Mouse (Mus musculus): Measurements from ENCODE around the gene Scarb2. TPM values are rescaled to one million over a fixed set of nuclear protein-coding genes. Genes with fewer than 3 reads are reported as not detected.

Scarb2 gene
- polyA plus RNA-seq, 1 experiment from 2014 or later: 12.9 TPM

DNA sequence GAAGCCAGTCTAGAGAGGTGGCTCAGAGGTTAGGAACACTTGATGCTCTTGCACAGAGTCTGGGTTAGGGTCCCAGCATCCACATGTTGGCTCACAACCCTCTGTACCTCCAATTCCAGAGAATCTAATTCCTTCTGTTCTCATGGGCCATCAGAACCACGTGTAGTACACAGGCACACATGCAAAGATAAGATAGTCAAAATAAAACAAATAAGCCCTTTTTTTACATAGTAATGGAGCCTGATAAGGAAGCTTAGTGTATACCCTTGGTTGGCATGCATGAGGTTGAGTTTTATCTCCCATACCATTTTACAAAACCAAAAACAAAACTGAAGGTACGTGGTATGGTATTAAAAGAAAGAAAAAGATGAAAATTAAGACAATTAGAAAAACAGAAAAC, 49.2 kb downstream of the Scarb2 start:
- Histone ChIP-seq H3K4me2 (ENCODE audit: low read depth, low read length) (no peak overlapping the region), H3K9ac (ENCODE audit: low read depth, low read length) (no peak overlapping the region), H3K27ac (ENCODE audit: low read length) (no peak overlapping the region), H3K4me1 (ENCODE audit: control insufficient read depth, insufficient read depth, low read length) (no peaks in the 10 kb centered on the region), H3K36me3 (ENCODE audit: control insufficient read depth, insufficient read depth, low read length) (no peaks in the 10 kb centered on the region; the same call in 1 of the 2 replicates), H3K4me3 (ENCODE audit: low read length) (no peak overlapping the region), H3K27me3 (replicated peaks; ENCODE audit: control insufficient read depth, insufficient read depth, low read length) (no peaks in the 10 kb centered on the region), H3K9me3 (ENCODE audit: control insufficient read depth, low read length) (no peaks in the 10 kb centered on the region)
- WGBS: 77% methylated on average over 2 of the region's 2 CpGs
- ATAC-seq: no peak

- H3K4me3 ChIP-seq (ENCODE audit: low read length): no peak overlapping the region
- ATAC-seq: no peak
- no peak overlapping the region for H3K4me2 ChIP-seq (ENCODE audit: low read depth, low read length)
- no peaks in the 10 kb centered on the region for H3K4me1 ChIP-seq (ENCODE audit: control insufficient read depth, insufficient read depth, low read length)
- no peaks in the 10 kb centered on the region for H3K27me3 ChIP-seq (replicated peaks; ENCODE audit: control insufficient read depth, insufficient read depth, low read length)
- H3K9me3 ChIP-seq (ENCODE audit: control insufficient read depth, low read length): no peaks in the 10 kb centered on the region
- no peak overlapping the region for H3K9ac ChIP-seq (ENCODE audit: low read depth, low read length)
- WGBS: 95% methylated on average over 5 of the region's 5 CpGs
- no peak overlapping the region for H3K27ac ChIP-seq (ENCODE audit: low read length)
- peaks cover 5% of the 10 kb centered on the region; the same call in 1 of the 2 replicates for H3K36me3 ChIP-seq (ENCODE audit: control insufficient read depth, insufficient read depth, low read length)
Observed at GRCm38 (mm10) chr5:92452876-92453275, 53.8 kb downstream of the Scarb2 start.

DNA sequence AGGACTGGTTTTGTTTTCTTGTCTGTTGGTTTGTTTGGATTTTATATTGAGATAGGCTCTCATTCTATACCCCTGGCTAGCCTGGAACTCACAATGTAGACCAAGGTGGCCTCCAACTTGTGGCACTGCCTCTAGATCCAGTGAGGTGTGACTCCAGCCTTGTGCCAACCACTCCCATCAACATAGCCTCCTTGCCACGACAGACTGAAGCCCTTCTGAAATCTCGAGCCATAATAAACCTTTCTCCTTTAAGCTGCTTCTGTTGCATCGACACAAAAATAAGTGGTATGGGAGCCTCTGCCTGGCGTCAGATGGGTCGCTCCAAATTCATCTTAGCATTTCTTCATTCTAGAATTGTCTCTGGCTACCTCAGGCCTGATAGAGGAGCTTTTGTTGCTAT, 59.9 kb downstream of the Scarb2 start:
- ATAC-seq: no peak
- 91% methylated on average over 5 of the region's 5 CpGs for WGBS
- no peak overlapping the region for H3K4me2 ChIP-seq (ENCODE audit: low read depth, low read length)
- no peak overlapping the region for H3K9ac ChIP-seq (ENCODE audit: low read depth, low read length)
- H3K36me3 ChIP-seq (ENCODE audit: control insufficient read depth, insufficient read depth, low read length): peaks cover 5% of the 10 kb centered on the region; the same call in 1 of the 2 replicates
- H3K4me1 ChIP-seq (ENCODE audit: control insufficient read depth, insufficient read depth, low read length): no peaks in the 10 kb centered on the region
- H3K9me3 ChIP-seq (ENCODE audit: control insufficient read depth, low read length): no peaks in the 10 kb centered on the region
- H3K27me3 ChIP-seq (replicated peaks; ENCODE audit: control insufficient read depth, insufficient read depth, low read length): no peaks in the 10 kb centered on the region
- H3K27ac ChIP-seq (ENCODE audit: low read length): no peak overlapping the region
- H3K4me3 ChIP-seq (ENCODE audit: low read length): no peak overlapping the region

DNA sequence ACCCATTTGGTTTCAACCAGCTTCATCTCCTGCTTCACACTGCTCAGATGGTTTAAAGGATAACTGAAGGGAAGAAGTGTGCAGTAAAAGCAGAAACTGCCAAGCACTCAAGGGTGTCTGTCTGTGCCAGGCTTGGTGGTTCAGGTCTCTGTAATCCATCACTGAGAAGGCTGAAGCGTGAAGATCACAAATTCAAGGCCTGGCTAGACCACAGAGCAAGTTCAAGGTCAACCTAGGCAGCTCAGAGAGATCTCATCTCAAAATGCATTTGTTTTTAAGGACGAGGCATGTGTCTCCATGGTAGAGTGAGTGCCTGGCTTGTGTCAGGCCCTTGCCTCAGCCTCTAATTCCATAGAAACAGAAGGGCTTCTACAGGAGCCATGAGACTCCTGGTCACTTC, 61.6 kb downstream of the Scarb2 start:
- no peaks in the 10 kb centered on the region for H3K27me3 ChIP-seq (replicated peaks; ENCODE audit: control insufficient read depth, insufficient read depth, low read length)
- H3K27ac ChIP-seq (ENCODE audit: low read length): no peak overlapping the region
- no peak overlapping the region for H3K4me3 ChIP-seq (ENCODE audit: low read length)
- no peaks in the 10 kb centered on the region for H3K4me1 ChIP-seq (ENCODE audit: control insufficient read depth, insufficient read depth, low read length)
- no peaks in the 10 kb centered on the region; the same call in 1 of the 2 replicates for H3K36me3 ChIP-seq (ENCODE audit: control insufficient read depth, insufficient read depth, low read length)
- no peak overlapping the region for H3K4me2 ChIP-seq (ENCODE audit: low read depth, low read length)
- ATAC-seq: no peak
- 83% methylated on average over 2 of the region's 2 CpGs for WGBS
- H3K9ac ChIP-seq (ENCODE audit: low read depth, low read length): no peak overlapping the region
- H3K9me3 ChIP-seq (ENCODE audit: control insufficient read depth, low read length): no peaks in the 10 kb centered on the region

DNA sequence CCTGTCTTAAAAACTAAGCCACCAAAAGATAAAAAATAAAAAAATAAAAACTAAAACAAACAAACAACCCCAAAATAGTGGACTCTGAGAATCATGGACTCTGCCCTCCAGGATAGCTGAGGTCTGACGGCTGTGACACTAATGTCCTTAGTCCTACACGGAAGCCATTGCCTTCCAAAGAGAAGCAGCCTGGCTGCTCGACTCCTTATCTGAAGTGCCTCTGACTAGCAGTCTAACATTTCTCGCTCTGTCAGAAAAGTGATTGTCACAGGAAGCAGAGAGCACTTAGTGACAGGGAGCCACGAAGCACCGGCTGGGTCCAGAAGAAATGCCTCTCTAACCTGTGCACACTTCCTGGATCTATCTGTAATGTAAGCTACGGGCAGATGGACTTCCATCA, 63.7 kb downstream of the Scarb2 start:
- Histone ChIP-seq H3K4me1 (ENCODE audit: control insufficient read depth, insufficient read depth, low read length) (no peaks in the 10 kb centered on the region), H3K27me3 (replicated peaks; ENCODE audit: control insufficient read depth, insufficient read depth, low read length) (no peaks in the 10 kb centered on the region), H3K9me3 (ENCODE audit: control insufficient read depth, low read length) (no peaks in the 10 kb centered on the region), H3K4me2 (ENCODE audit: low read depth, low read length) (no peak overlapping the region), H3K36me3 (ENCODE audit: control insufficient read depth, insufficient read depth, low read length) (no peaks in the 10 kb centered on the region; the same call in 1 of the 2 replicates), H3K9ac (ENCODE audit: low read depth, low read length) (no peak overlapping the region), H3K4me3 (ENCODE audit: low read length) (no peak overlapping the region), H3K27ac (ENCODE audit: low read length) (no peak overlapping the region)
- ATAC-seq: peak; percentile 31; the same call in 1 of the 2 replicates
- WGBS: 78% methylated on average over 7 of the region's 7 CpGs

DNA sequence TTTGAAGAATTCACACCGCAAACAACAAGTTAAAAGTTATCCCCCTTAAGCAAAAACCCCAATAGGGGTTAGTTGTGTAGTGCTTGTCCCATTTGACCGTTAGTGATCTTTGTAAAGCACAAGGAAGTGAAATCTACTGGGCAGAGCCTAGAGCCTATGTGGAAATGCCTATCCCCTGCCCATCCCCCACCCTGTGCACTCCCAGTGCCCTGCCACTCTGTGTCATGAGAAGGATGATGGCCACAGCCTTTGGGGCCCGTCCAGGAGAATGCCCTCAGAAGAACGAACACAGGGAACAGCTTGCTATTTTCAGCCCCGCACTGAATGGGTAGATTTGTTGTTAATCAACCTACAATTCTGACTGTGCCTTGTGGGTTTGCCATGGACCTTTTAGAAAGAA, 65.1 kb downstream of the Scarb2 start:
- no peaks in the 10 kb centered on the region for H3K9me3 ChIP-seq (ENCODE audit: control insufficient read depth, low read length)
- H3K27me3 ChIP-seq (replicated peaks; ENCODE audit: control insufficient read depth, insufficient read depth, low read length): no peaks in the 10 kb centered on the region
- no peak overlapping the region for H3K9ac ChIP-seq (ENCODE audit: low read depth, low read length)
- H3K4me1 ChIP-seq (ENCODE audit: control insufficient read depth, insufficient read depth, low read length): no peaks in the 10 kb centered on the region
- no peak overlapping the region for H3K4me2 ChIP-seq (ENCODE audit: low read depth, low read length)
- 72% methylated on average over 5 of the region's 5 CpGs for whole genome bisulfite sequencing
- H3K4me3 ChIP-seq (ENCODE audit: low read length): no peak overlapping the region
- H3K36me3 ChIP-seq (ENCODE audit: control insufficient read depth, insufficient read depth, low read length): no peaks in the 10 kb centered on the region; the same call in 1 of the 2 replicates
- no peak for ATAC-seq
- H3K27ac ChIP-seq (ENCODE audit: low read length): no peak overlapping the region

GRCm38 (mm10) chr5:92438540-92438939, 68.1 kb downstream of the Scarb2 start:
- no peak for ATAC-seq
- no peaks in the 10 kb centered on the region for H3K4me1 ChIP-seq (ENCODE audit: control insufficient read depth, insufficient read depth, low read length)
- no peaks in the 10 kb centered on the region for H3K27me3 ChIP-seq (replicated peaks; ENCODE audit: control insufficient read depth, insufficient read depth, low read length)
- H3K27ac ChIP-seq (ENCODE audit: low read length): no peak overlapping the region
- no peaks in the 10 kb centered on the region for H3K9me3 ChIP-seq (ENCODE audit: control insufficient read depth, low read length)
- WGBS: 86% methylated on average over 8 of the region's 8 CpGs
- H3K36me3 ChIP-seq (ENCODE audit: control insufficient read depth, insufficient read depth, low read length): no peaks in the 10 kb centered on the region
- no peak overlapping the region for H3K4me2 ChIP-seq (ENCODE audit: low read depth, low read length)
- no peak overlapping the region for H3K4me3 ChIP-seq (ENCODE audit: low read length)
- H3K9ac ChIP-seq (ENCODE audit: low read depth, low read length): no peak overlapping the region

- 1% methylated on average over 34 of the region's 34 CpGs for WGBS
- Histone ChIP-seq H3K27ac (ENCODE audit: low read length) (peak within 1 kb of the TSS; percentile 91), H3K36me3 (ENCODE audit: control insufficient read depth, insufficient read depth, low read length) (no peaks in the 10 kb centered on the region), H3K9me3 (ENCODE audit: control insufficient read depth, low read length) (no peaks in the 10 kb centered on the region), H3K9ac (ENCODE audit: low read depth, low read length) (peak within 1 kb of the TSS; percentile 98), H3K4me1 (ENCODE audit: control insufficient read depth, insufficient read depth, low read length) (peaks cover 4% of the 10 kb centered on the region; the same call in 1 of the 2 replicates), H3K4me3 (ENCODE audit: low read length) (peak within 1 kb of the TSS; percentile 96), H3K4me2 (ENCODE audit: low read depth, low read length) (peak within 1 kb of the TSS; percentile 81), H3K27me3 (replicated peaks; ENCODE audit: control insufficient read depth, insufficient read depth, low read length) (no peaks in the 10 kb centered on the region)
- ATAC-seq: peak; percentile 99
Observed at GRCm38 (mm10) chr5:92435025-92435584, 71.5 kb downstream of the Scarb2 start, which contains the start of gene Nup54. TSS of gene Nup54 (minus strand) at chr5:92435219.

- Histone ChIP-seq H3K9me3 (ENCODE audit: control insufficient read depth, low read length) (no peaks in the 10 kb centered on the region), H3K27me3 (replicated peaks; ENCODE audit: control insufficient read depth, insufficient read depth, low read length) (no peaks in the 10 kb centered on the region), H3K36me3 (ENCODE audit: control insufficient read depth, insufficient read depth, low read length) (no peaks in the 10 kb centered on the region), H3K9ac (ENCODE audit: low read depth, low read length) (peak overlapping the region; percentile 98), H3K4me1 (ENCODE audit: control insufficient read depth, insufficient read depth, low read length) (peaks cover 4% of the 10 kb centered on the region; the same call in 1 of the 2 replicates), H3K4me2 (ENCODE audit: low read depth, low read length) (peak overlapping the region; percentile 49), H3K27ac (ENCODE audit: low read length) (peak overlapping the region; percentile 91), H3K4me3 (ENCODE audit: low read length) (peak overlapping the region; percentile 96)
- WGBS: under 1% methylated on average over 39 of the region's 39 CpGs
- peak; percentile 84 for ATAC-seq
Observed at GRCm38 (mm10) chr5:92434571-92434985, 72.1 kb downstream of the Scarb2 start.

- Histone ChIP-seq H3K4me1 (ENCODE audit: control insufficient read depth, insufficient read depth, low read length) (peaks cover 4% of the 10 kb centered on the region; the same call in 1 of the 2 replicates), H3K9me3 (ENCODE audit: control insufficient read depth, low read length) (no peaks in the 10 kb centered on the region), H3K9ac (ENCODE audit: low read depth, low read length) (peak overlapping the region; percentile 98), H3K27ac (ENCODE audit: low read length) (peak overlapping the region; percentile 91; the same call in 1 of the 2 replicates), H3K36me3 (ENCODE audit: control insufficient read depth, insufficient read depth, low read length) (no peaks in the 10 kb centered on the region), H3K27me3 (replicated peaks; ENCODE audit: control insufficient read depth, insufficient read depth, low read length) (no peaks in the 10 kb centered on the region), H3K4me3 (ENCODE audit: low read length) (peak overlapping the region; percentile 96), H3K4me2 (ENCODE audit: low read depth, low read length) (peak overlapping the region; percentile 49)
- no peak for ATAC-seq
- WGBS: under 1% methylated on average over 12 of the region's 12 CpGs
Observed at GRCm38 (mm10) chr5:92434070-92434469, 72.6 kb downstream of the Scarb2 start.

All from intestine, embryonic 16.5 days (tissue).